Mouse (Mus musculus) thymus, postnatal 10 days (tissue): Measurements from ENCODE around the gene Rps15.
A peak's percentile ranks its signal among the peaks of the same experiment; 100 is the strongest.

ENCODE experiments used
- DNase-seq, 2 experiments: peaks; one replicate each; pipeline ENCODE4 v3.0.0; 2021; ENCODE audit warnings: low spot score in 2 of 2

Gene Rps15

GRCm38 (mm10) chr10:80288657-80289056 lies 3.6 kb upstream of the Rps15 start:
- no peak for DNase-seq

- no peak for DNase-seq
Observed at GRCm38 (mm10) chr10:80293325-80293724, 1.1 kb downstream of the Rps15 start.

- DNase-seq = no peak
Observed at GRCm38 (mm10) chr10:80294311-80294710, 2.1 kb downstream of the Rps15 start.

GRCm38 (mm10) chr10:80294788-80295303 lies 2.6 kb downstream of the Rps15 start:
- no peak for DNase-seq

GRCm38 (mm10) chr10:80295618-80296425 lies 3.6 kb downstream of the Rps15 start, which contains the start of gene Apc2:
TSS of gene Apc2 (plus strand) at chr10:80295977.
- peak; percentile 29 to 52 for DNase-seq

- DNase-seq = no peak
Observed at GRCm38 (mm10) chr10:80296824-80297223, 4.6 kb downstream of the Rps15 start.

GRCm38 (mm10) chr10:80297526-80298133 lies 5.4 kb downstream of the Rps15 start:
- DNase-seq = no peak

GRCm38 (mm10) chr10:80298571-80299281 lies 6.5 kb downstream of the Rps15 start:
- DNase-seq = no peak

- no peak for DNase-seq
Observed at GRCm38 (mm10) chr10:80299301-80299700, 7.0 kb downstream of the Rps15 start.

GRCm38 (mm10) chr10:80299824-80300223 lies 7.6 kb downstream of the Rps15 start:
- no peak for DNase-seq

GRCm38 (mm10) chr10:80300672-80301181 lies 8.5 kb downstream of the Rps15 start:
- no peak for DNase-seq

- no peak for DNase-seq
Observed at GRCm38 (mm10) chr10:80301256-80302081, 9.2 kb downstream of the Rps15 start.

GRCm38 (mm10) chr10:80302082-80302355 lies 9.8 kb downstream of the Rps15 start:
- no peak for DNase-seq

- no peak for DNase-seq
Observed at GRCm38 (mm10) chr10:80302471-80302881, 10.2 kb downstream of the Rps15 start.

GRCm38 (mm10) chr10:80304458-80304857 lies 12.2 kb downstream of the Rps15 start:
- DNase-seq = no peak

- DNase-seq = peak; percentile 15 to 27
Observed at GRCm38 (mm10) chr10:80304862-80305261, 12.6 kb downstream of the Rps15 start.

GRCm38 (mm10) chr10:80311560-80311959 lies 19.3 kb downstream of the Rps15 start:
- DNase-seq = no peak

- no peak for DNase-seq
Observed at GRCm38 (mm10) chr10:80312586-80313504, 20.6 kb downstream of the Rps15 start.

GRCm38 (mm10) chr10:80313627-80314201 lies 21.5 kb downstream of the Rps15 start:
- DNase-seq = no peak

- no peak for DNase-seq
Observed at GRCm38 (mm10) chr10:80314494-80315001, 22.3 kb downstream of the Rps15 start.
